In genomic region chr6:113102541-113102940, GRCm38 (mm10) we compare ENCODE assay signal across 24 mouse cellular contexts. TPM values are rescaled to one million over a fixed set of nuclear protein-coding genes. Genes with fewer than 3 reads are reported as not detected.
DNase-seq lines count a peak whose midpoint lies in the region; TF ChIP-seq lines count a peak whose summit lies in the region.
"Had no signal": no experiment of that assay in that cellular context is flagged by ENCODE, and none has a peak within 500 bp of the region (broad histone marks: within the 10 kb centered on the region; RNA-seq: fewer than 3 reads in every experiment).

No protein-coding gene starts in this region.

- no peak overlapping the region for H3K4me3 ChIP-seq in layer of hippocampus, adult 2 months
- H3K4me3 ChIP-seq in bone marrow macrophage, adult 2 months (ENCODE audit: insufficient read depth, low read length), result no peak overlapping the region
- H3K4me3 ChIP-seq: embryonic facial prominence, embryonic 13.5 days; embryonic facial prominence, embryonic 15.5 days; forebrain, embryonic 13.5 days; forebrain, embryonic 15.5 days had no signal

- DNase-seq in layer of hippocampus, adult 2 months (ENCODE audit: low spot score in 2 of 2), result no peak
- DNase-seq in layer of hippocampus, postnatal 36 days, result no peak
- DNase-seq in lung, postnatal 36 days, result peak; percentile 43
- no peak for DNase-seq in lung, postnatal 14 days
- peak; percentile 36 for DNase-seq in splenic B cell, adult 2 months (ENCODE audit: low read depth, low spot score)
- no peak for DNase-seq in ovary, postnatal 10 days (ENCODE audit: low spot score)
- DNase-seq in thymus, postnatal 4 days, result no peak
- DNase-seq: adrenal gland, adult 8-10 months; adrenal gland, postnatal 14 days; adrenal gland, postnatal 36 days; cerebellum, adult 11 months; cerebellum, adult 18-20 months; cerebellum, adult 8-10 months; cerebellum, adult 9-11 months; cerebellum, postnatal 14 days; cerebellum, postnatal 36 days; embryo, embryonic 11 days; forebrain, postnatal 0 days had no signal

- H3K4me1 ChIP-seq in bone marrow macrophage, adult 2 months (ENCODE audit: control insufficient read depth, insufficient read depth, low read length), result peaks cover 18% of the 10 kb centered on the region

- no peak for TF ChIP-seq POLR2A in bone marrow macrophage, adult 2 months (IDR thresholded peaks at IDR 0.05; ENCODE audit: borderline replicate concordance, low read depth, low read length)

- TF ChIP-seq CTCF in layer of hippocampus, adult 2 months (conservative IDR thresholded peaks at IDR 0.05), result no peak
- no peak for TF ChIP-seq CTCF in bone marrow macrophage, adult 2 months (IDR thresholded peaks at IDR 0.05; ENCODE audit: low read depth, low read length)

- 0 out of 2 replicates have a peak, but pooled peaks cover 4% of the 10 kb centered on the region for H3K36me3 ChIP-seq in splenic B cell, adult 2 months (ENCODE audit: control insufficient read depth, insufficient read depth, low read length, poor library complexity, severe bottlenecking)

- H3K27me3 ChIP-seq in splenic B cell, adult 2 months (ENCODE audit: control insufficient read depth, insufficient read depth, low read length, poor library complexity, severe bottlenecking), result no peaks in the 10 kb centered on the region
- H3K27me3 ChIP-seq: embryonic facial prominence, embryonic 13.5 days; embryonic facial prominence, embryonic 15.5 days; forebrain, embryonic 13.5 days; forebrain, embryonic 15.5 days; Patski had no signal

- peak overlapping the region; percentile 28; the same call in 1 of the 2 replicates for H3K27ac ChIP-seq in layer of hippocampus, adult 2 months
- peak overlapping the region; percentile 23; the same call in 1 of the 2 replicates for H3K27ac ChIP-seq in bone marrow macrophage, adult 2 months (ENCODE audit: insufficient read depth, low read depth, low read length)
- H3K27ac ChIP-seq: embryonic facial prominence, embryonic 13.5 days; embryonic facial prominence, embryonic 15.5 days; forebrain, embryonic 13.5 days; forebrain, embryonic 15.5 days had no signal

RNA-seq across cellular contexts. Expression of gene Setd5, which starts 25.4 kb away (rescaled TPM):
- total RNA-seq in layer of hippocampus, adult 2 months (2021), result 100 to 1,000 TPM; 110 to 113 TPM
- 100 to 1,000 TPM; 103 to 117 TPM for total RNA-seq in layer of hippocampus, postnatal 36 days (2021)
- 60.6 and 63.7 TPM in 2 replicates for polyA plus RNA-seq in bone marrow macrophage, adult 2 months (2012; ENCODE audit: insufficient read depth, insufficient read length, missing spikeins)

RNA-seq across cellular contexts. Expression of gene Thumpd3, which starts 56.5 kb away (rescaled TPM):
- total RNA-seq in layer of hippocampus, adult 2 months (2021), result 10 to 100 TPM; 38.2 to 40.6 TPM
- total RNA-seq in layer of hippocampus, postnatal 36 days (2021), result 10 to 100 TPM; 33.1 to 42.0 TPM
- 28.4 and 29.5 TPM in 2 replicates for polyA plus RNA-seq in bone marrow macrophage, adult 2 months (2012; ENCODE audit: insufficient read depth, insufficient read length, missing spikeins)

Comparison
In these comparisons a context has a peak if more than half of its experiments do, and no peak if none do; other contexts are left out.
1. DNase-seq: peak in lung, postnatal 36 days (single experiment) and splenic B cell, adult 2 months (single experiment); none in layer of hippocampus, adult 2 months (0 of 2), layer of hippocampus, postnatal 36 days (0 of 2), lung, postnatal 14 days (single experiment), ovary, postnatal 10 days (single experiment) and thymus, postnatal 4 days (single experiment).